Mouse (Mus musculus) erythroid progenitor cell, adult 5-6 weeks (primary cell): Measurements from ENCODE around the gene Abcc4. TPM values are rescaled to one million over a fixed set of nuclear protein-coding genes. Genes with fewer than 3 reads are reported as not detected.

Source experiments
- ATAC-seq: replicated peaks from 2 replicates; pipeline ENCODE4 v1.8.0; 2016; ENCODE audit warnings: moderate number of reproducible peaks, mild to moderate bottlenecking, moderate TSS enrichment, inconsistent platforms; ENCODE audit not compliant: poor library complexity, low FRiP score, severe bottlenecking
- total RNA-seq, 2 experiments: library from RNA; stranded (forward) in 1 of 2; stranded (reverse) in 1 of 2; fragments of 150-400 nt in 1 of 2; fragments of 186-747, 209-891 nt in 1 of 2; gene quantifications; 2 replicates each; pipeline versions ENCODE4 v1.2.3 to v1.2.4; 2015 to 2017; ENCODE audit warnings: low replicate concordance in 2 of 2

The Abcc4 gene
- total RNA-seq (2015; ENCODE audit: low replicate concordance) (16.3 and 17.7 TPM in 2 replicates), total RNA-seq (2017; ENCODE audit: low replicate concordance) (14.5 and 17.5 TPM in 2 replicates)

GRCm38 (mm10) chr14:118705808-118706731 lies at the start of gene Abcc4:
Gene Abcc4, minus strand, starts transcription at chr14:118706219.
- peak; percentile 76 for ATAC-seq

GRCm38 (mm10) chr14:118751193-118751753 lies 45.3 kb upstream of the Abcc4 start:
- ATAC-seq, result peak; percentile 46; the same call in 1 of the 2 replicates

- ATAC-seq, result peak; percentile 95
Observed at GRCm38 (mm10) chr14:118750505-118751192, 44.6 kb upstream of the Abcc4 start.

- ATAC-seq, result no peak
Observed at GRCm38 (mm10) chr14:118749715-118750114, 43.7 kb upstream of the Abcc4 start.

- no peak for ATAC-seq
Observed at GRCm38 (mm10) chr14:118749068-118749467, 43.0 kb upstream of the Abcc4 start.

- ATAC-seq, result no peak
Observed at GRCm38 (mm10) chr14:118742862-118743261, 36.8 kb upstream of the Abcc4 start.

GRCm38 (mm10) chr14:118741780-118742179 lies 35.8 kb upstream of the Abcc4 start:
- no peak for ATAC-seq

- no peak for ATAC-seq
Observed at GRCm38 (mm10) chr14:118737251-118737888, 31.4 kb upstream of the Abcc4 start.

GRCm38 (mm10) chr14:118735114-118735513 lies 29.1 kb upstream of the Abcc4 start:
- ATAC-seq, result no peak

- ATAC-seq, result no peak
Observed at GRCm38 (mm10) chr14:118733146-118733545, 27.1 kb upstream of the Abcc4 start.

- ATAC-seq, result no peak
Observed at GRCm38 (mm10) chr14:118730631-118731030, 24.6 kb upstream of the Abcc4 start.

- ATAC-seq, result no peak
Observed at GRCm38 (mm10) chr14:118725467-118725866, 19.4 kb upstream of the Abcc4 start.

- ATAC-seq, result no peak
Observed at GRCm38 (mm10) chr14:118723920-118724693, 18.1 kb upstream of the Abcc4 start.

- ATAC-seq, result no peak
Observed at GRCm38 (mm10) chr14:118719566-118720174, 13.7 kb upstream of the Abcc4 start.

- ATAC-seq, result no peak
Observed at GRCm38 (mm10) chr14:118718576-118718975, 12.6 kb upstream of the Abcc4 start.

GRCm38 (mm10) chr14:118716372-118717312 lies 10.6 kb upstream of the Abcc4 start:
- no peak for ATAC-seq

GRCm38 (mm10) chr14:118714720-118715119 lies 8.7 kb upstream of the Abcc4 start:
- ATAC-seq, result no peak

- no peak for ATAC-seq
Observed at GRCm38 (mm10) chr14:118714320-118714719, 8.3 kb upstream of the Abcc4 start.
